Mouse (Mus musculus): ENCODE results near the gene Rps9. TPM values are rescaled to one million over a fixed set of nuclear protein-coding genes. Genes with fewer than 3 reads are reported as not detected.
A peak's percentile ranks its signal among the peaks of the same experiment; 100 is the strongest.
"Not testable (repeated sequence)": the region's sequence is repeated elsewhere in the genome, so short reads cannot be mapped to it uniquely, and the experiment has no call there.

Gene Rps9
- total RNA-seq, 2 experiments from 2014 or later, result 325 to 326 TPM

DNA sequence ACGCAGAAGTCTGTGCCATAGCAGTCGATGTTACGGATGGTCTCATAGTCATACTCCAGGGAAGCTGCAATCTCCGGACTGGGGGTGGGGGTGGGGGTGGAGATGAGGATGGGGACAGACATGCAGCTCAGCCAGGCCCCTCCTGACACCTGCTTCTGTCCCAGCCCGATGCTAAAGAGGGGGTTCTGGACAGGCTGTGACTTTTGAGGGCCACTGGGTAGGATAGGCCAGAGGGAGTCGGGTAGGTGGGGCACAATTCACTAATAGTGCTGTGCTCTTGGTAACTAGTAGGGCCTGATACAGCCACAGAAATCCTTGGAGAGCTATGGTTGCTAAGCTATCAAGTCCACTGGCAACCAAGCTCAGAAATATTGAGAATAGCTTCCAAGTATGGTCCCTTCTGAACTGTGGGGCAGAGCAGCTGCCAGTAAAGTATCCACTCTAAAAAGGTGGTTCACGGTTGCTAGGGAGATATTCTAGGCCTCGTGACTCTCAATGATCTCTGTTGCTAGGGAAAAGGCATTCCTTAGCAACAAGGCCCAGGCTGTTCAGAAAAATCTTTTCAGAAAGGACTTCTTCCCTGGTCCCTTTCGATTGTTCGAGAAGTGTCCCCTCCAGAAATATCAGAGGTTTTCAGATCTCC lies 19.8 kb upstream of the Rps9 start:
- intact Hi-C loops (cut with DNase I), result no loop called here
- no peak for TF ChIP-seq CTCF (IDR thresholded peaks at IDR 0.05)
- Histone ChIP-seq H3K4me3 (no peak overlapping the region), H3K27ac (no peak overlapping the region)
- DNase-seq (ENCODE audit: extremely low spot score in 1 of 2, low spot score in 2 of 2), result no peak

DNA sequence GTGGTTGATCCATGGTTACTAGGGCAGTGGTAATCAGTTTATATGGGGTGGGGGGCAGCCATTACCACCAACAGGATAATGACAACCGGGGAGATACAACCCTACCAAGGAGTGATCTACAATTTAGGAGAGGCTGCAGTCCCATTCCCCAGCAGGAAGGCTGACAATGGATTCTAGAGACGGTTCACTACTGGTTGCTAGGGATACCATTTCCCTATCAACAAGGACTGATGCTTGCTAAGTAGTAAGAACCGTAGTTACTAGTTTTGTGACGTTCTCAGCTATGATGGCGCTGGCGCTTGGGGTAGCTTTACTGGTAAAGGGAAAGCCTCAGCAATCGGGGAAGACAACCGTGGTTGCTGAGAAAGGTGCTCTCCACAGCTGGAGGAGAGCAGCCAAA lies 19.1 kb upstream of the Rps9 start:
- Histone ChIP-seq H3K27ac (peak overlapping the region; percentile 44), H3K4me3 (no peak overlapping the region)
- DNase-seq (ENCODE audit: extremely low spot score in 1 of 2, low spot score in 2 of 2), result no peak
- intact Hi-C loops (cut with DNase I), result no loop called here
- TF ChIP-seq CTCF (IDR thresholded peaks at IDR 0.05), result no peak

DNA sequence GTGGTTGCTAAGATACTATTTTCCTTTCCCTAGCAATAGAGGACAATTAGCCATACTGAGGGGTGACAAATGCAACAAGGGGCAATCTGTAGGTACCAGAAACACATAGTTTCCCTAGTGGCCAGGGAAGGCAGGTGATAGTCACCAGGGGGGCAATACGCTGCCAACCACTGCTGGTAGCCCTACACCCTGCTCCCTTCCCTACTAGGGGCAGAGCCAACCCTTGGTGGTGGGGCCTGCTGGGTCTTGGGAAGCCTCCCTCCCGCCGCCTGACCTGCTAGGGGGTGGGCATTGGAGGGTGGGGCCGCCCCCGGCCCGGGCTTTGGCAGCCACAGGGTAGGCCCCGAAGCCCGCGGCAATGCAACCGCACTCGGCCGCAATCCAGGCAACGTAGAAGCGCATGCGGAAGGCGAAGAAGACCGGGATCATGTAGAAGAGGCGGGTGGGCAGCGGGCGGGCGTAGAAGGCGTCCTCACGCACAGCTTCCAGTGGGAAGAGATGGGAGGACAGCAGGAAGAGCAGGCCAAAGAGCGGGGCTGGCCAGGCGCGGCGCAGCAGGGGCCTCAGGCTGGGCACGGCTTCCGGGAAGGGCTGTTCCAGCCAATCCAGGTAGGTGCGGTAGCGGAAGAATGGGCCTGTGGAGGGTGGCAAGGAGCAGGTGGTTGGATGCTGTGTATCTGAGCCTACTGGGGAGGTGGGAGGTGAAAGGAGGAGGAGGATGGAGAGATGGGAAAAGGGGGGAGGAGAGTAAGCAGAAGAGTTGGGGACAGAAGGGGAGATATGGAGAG lies 18.2 kb upstream of the Rps9 start:
- H3K27ac ChIP-seq, result peak overlapping the region; percentile 44
- no peak for TF ChIP-seq CTCF (IDR thresholded peaks at IDR 0.05)
- no peak for DNase-seq (ENCODE audit: extremely low spot score in 1 of 2, low spot score in 2 of 2)
- intact Hi-C loops (cut with DNase I), result no loop called here
- no peak overlapping the region for H3K4me3 ChIP-seq

DNA sequence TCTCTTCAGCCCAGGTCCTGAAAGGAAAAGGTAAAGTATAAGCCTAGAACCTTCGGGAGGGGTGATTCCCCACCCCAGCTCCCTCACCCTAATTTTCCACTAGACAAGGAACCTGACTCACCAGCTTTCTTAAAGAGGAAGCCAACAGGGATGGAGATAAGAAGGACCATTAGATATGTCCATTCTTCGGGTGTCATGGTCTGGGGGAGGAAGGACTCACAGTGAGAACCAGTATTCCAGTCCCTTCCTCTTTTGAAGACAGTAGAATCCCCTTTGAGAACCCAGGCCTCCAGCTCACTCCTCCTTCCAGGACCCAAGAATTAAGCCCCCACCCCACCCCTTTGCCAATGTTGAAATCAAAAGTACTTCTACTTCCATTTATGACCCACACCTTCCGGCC lies 11.9 kb upstream of the Rps9 start:
- intact Hi-C loops (cut with DNase I), result loop anchor here (2.0 to 10.0 kb wide), 3 partner anchors 45 to 1373 kb away; partner anchors contain the start of gene U2af2

DNA sequence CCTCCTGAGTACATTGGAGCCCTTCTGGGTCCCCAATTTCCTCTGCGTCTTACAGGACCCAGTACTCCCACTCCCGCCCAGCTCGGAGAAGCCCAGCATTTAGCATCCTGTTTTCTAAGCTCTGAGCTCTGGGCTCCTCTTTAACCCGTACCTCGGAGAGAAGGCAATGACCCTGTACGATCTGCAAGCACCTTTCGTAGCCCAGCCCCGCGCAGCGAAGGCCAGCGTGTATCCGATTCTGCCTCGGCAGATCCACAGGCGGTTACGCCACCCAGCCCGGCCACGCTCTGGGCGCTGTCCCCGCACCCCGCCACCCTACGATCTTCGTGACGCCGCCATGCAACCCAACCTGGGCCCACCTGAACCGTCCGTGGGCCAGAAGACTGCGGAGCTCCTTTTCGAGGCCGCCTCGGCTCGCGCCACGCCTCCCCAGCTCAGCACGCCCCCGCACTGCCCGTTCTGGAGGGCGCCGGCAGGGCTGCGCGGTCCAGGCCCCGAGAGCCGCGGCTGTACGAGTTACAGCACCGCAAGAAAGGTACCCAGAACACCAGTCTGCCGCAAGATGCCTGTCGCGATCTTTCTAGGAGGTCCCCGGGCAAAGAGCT lies 11.3 kb upstream of the Rps9 start, which contains the start of gene Tsen34:
TSS of gene Tsen34 (plus strand) at position 482 of the 605 bp plus-strand sequence.
- peak within 1 kb of the TSS; percentile 93 for H3K27ac ChIP-seq
- peak within 1 kb of the TSS; percentile 85 for H3K4me3 ChIP-seq
- no peak for DNase-seq (ENCODE audit: extremely low spot score in 1 of 2, low spot score in 2 of 2)
- no peak; the same call in 1 of the 2 replicates for TF ChIP-seq CTCF (IDR thresholded peaks at IDR 0.05)
- intact Hi-C loops (cut with DNase I), result loop anchor here (5.0 to 10.0 kb wide), 2 partner anchors 455 to 1372 kb away; partner anchors contain the start of gene U2af2

More for the DNA sequence above, 11.9 kb upstream of the Rps9 start:
- H3K27ac ChIP-seq, result peak overlapping the region; percentile 93
- no peak for TF ChIP-seq CTCF (IDR thresholded peaks at IDR 0.05)
- H3K4me3 ChIP-seq, result peak overlapping the region; percentile 85
- no peak for DNase-seq (ENCODE audit: extremely low spot score in 1 of 2, low spot score in 2 of 2)

DNA sequence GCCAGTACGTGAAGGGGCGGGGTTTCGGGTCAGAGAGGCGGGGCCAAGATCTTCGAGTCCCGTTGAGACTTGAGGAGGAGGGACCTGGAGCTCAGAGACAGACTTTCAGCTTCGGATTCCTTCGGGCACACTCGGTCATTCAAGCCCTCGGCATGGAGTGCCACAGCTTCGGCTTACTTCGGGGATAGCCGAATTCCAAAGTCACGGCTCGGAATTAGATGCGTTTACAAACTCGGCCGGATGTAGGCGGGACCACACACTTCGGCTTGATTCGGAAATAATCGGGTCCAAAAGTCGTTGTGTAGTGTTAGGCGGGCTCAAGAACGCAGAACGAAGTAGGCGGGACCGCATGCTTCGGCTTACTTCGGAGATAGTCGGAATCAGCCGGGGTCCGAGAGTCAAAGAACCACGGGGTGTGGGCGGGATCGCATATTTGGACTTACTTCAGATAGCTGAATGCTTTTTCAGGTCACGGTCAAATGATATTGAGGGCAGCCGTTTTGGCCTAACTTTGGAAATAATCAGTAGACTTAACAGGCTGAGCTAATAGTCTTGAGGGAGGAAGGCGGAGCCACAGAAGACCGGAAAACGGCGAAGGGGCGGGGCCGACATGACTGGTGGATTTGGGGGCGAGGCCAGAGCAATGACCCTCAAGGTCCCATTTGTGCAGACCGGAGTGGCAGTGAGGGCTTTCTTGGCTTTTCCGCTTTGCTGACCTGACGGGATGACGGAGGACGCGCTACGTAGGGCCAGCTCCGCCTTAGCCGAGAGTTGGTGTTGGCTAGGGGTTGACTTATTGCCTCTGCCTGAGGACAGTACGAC lies 10.6 kb upstream of the Rps9 start, which contains the start of gene Mboat7:
TSS of gene Mboat7 (minus strand) at position 537 of the 822 bp plus-strand sequence.
- Histone ChIP-seq H3K4me3 (peak within 1 kb of the TSS; percentile 85), H3K27ac (peak within 1 kb of the TSS; percentile 93)
- no peak for TF ChIP-seq CTCF (IDR thresholded peaks at IDR 0.05)
- peak; percentile 93 to 97 for DNase-seq (ENCODE audit: extremely low spot score in 1 of 2, low spot score in 2 of 2)
- intact Hi-C loops (cut with DNase I), result loop anchor here (5.0 to 10.0 kb wide), 2 partner anchors 454 to 1372 kb away; partner anchors contain the start of gene U2af2

DNA sequence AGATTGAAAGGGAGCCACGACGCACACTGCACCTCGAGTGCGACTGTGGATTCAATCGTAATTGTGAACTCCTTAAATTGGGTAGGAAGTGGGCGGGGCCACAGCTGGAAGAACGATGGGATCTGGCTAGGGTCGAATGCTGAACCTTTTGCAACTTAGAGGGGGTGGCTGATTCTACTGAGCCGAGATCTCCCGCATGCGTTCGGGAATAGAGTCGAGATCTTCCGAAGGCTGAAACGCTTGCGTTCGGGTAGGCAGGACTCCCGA lies 10.1 kb upstream of the Rps9 start:
- no peak for TF ChIP-seq CTCF (IDR thresholded peaks at IDR 0.05)

DNA sequence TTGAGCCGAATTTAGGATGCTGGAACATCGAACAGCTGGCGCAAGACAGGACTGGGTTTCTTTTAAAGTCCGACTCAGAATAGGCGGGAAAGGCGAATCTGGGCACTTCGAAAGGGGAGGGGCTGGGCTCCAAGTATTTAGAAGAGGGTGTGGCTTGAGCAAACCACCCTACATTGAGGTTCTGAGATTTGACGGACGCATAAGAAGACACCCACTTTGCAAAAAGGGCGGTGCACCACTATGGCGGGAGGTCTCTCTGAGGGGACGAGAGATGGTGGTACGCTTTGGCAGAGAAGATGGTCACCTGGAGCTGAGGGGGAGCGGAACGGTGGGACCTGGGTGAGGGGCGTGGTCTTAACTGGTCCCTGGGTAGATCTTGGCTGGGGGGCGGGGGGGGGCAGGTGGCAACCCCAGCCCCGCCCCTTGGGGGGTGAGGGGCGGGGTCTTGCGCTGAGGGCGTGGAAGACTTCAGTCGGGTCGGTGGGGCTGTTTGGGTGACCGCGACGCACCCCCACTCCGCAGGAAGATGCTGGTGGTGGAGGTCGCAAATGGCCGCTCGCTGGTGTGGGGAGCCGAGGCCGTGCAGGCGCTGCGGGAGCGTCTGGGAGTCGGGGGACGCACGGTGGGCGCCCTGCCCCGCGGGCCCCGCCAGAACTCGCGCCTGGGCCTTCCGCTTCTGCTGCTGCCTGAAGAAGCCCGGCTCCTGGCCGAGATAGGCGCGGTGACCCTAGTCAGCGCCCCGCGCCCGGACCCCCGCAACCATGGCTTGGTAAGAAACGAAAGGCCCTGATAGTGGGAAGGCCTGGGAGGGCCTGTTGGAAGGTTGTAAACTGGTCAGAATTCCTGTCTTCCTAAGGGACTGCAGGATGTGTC lies 9.5 kb upstream of the Rps9 start:
- no peak for TF ChIP-seq CTCF (IDR thresholded peaks at IDR 0.05)
- H3K27ac ChIP-seq, result peak overlapping the region; percentile 93
- H3K4me3 ChIP-seq, result peak overlapping the region; percentile 85
- DNase-seq (ENCODE audit: extremely low spot score in 1 of 2, low spot score in 2 of 2), result peak; percentile 37 to 50
- intact Hi-C loops (cut with DNase I), result loop anchor here (5.0 to 10.0 kb wide), 2 partner anchors 453 to 1370 kb away; partner anchors contain the start of gene U2af2

More for the DNA sequence above, 10.1 kb upstream of the Rps9 start:
- intact Hi-C loops (cut with DNase I), result loop anchor here (5.0 to 10.0 kb wide), 2 partner anchors 454 to 1371 kb away; partner anchors contain the start of gene U2af2
- Histone ChIP-seq H3K27ac (peak overlapping the region; percentile 93), H3K4me3 (peak overlapping the region; percentile 85)
- no peak for DNase-seq (ENCODE audit: extremely low spot score in 1 of 2, low spot score in 2 of 2)

DNA sequence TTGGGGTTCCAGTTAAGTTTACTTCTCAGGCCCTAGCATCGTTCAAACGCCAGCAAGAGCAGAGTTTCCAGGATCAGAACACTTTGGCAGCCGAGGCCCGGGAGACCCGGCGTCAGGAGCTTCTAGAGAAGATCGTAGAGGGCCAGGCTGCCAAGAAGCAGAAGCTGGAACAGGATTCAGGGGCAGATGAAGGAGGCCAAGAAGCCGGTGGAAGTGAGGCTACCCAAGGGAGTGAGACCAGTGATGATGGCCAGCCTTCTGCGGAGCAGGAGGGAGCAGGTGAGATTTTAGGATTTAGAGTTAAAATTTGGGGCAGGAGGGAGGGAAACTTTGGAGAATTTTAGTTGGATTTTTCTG lies 8.9 kb upstream of the Rps9 start:
- not testable (repeated sequence) for DNase-seq (ENCODE audit: extremely low spot score in 1 of 2, low spot score in 2 of 2)
- intact Hi-C loops (cut with DNase I), result loop anchor here (5.0 to 10.0 kb wide), 2 partner anchors 452 to 1370 kb away; partner anchors contain the start of gene U2af2
- Histone ChIP-seq H3K27ac (peak overlapping the region; percentile 37), H3K4me3 (peak overlapping the region; percentile 85)

DNA sequence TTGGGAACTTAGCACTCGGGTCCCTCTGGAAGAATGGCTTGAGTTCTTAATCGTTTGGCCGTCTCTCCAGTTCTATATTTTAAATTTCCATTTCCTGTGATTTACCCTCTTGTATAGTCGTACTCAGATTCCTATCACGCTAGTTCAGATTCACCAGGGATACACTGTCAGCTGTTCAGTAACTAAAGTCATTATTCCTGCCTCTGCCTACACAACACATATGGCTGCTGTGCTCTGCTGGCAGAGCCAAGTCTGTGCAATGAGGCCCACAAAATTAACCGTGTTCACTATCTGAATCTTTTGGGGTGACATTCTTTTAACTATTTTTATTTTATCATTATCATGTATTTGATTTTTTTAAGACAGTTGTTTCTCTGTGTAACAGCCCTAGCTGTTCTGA lies 5.3 kb upstream of the Rps9 start:
- no peak for DNase-seq (ENCODE audit: extremely low spot score in 1 of 2, low spot score in 2 of 2)
- Histone ChIP-seq H3K4me3 (no peak overlapping the region), H3K27ac (no peak overlapping the region)
- intact Hi-C loops (cut with DNase I), result loop anchor here (10.0 kb wide), 1 partner anchor 1366 kb away; the partner anchor contains the start of gene U2af2
- TF ChIP-seq CTCF (IDR thresholded peaks at IDR 0.05), result no peak; the same call in 1 of the 2 replicates
